In the genomic region with DNA sequence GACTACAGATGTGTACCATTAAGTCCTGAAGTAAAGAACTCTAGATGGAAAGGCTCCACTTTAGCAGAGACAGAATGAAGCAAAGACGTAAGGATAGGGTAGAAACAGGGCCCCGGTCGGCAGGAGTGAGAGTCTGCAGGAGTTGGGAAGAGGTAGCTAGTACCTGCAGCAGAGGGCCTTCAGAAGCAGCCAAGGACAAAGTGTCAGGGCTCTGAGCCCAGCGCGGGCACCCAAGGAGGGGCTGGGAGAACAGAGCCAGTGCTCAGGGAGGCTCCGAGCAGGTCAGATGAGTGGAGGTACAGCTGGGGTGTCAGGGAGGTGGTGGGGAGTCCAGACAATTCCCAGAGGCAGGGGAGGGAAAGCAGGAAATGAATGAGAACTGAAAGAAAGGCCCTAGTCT, we compare ENCODE assay signal across 39 mouse cellular contexts. TPM values are rescaled to one million over a fixed set of nuclear protein-coding genes. Genes with fewer than 3 reads are reported as not detected.
"Had no signal": no experiment of that assay in that cellular context is flagged by ENCODE, and none has a peak within 500 bp of the region (broad histone marks: within the 10 kb centered on the region; RNA-seq: fewer than 3 reads in every experiment).

No protein-coding gene starts in this region.

- H3K27ac ChIP-seq: heart, embryonic 13.5 days; heart, embryonic 15.5 days; hindbrain, embryonic 10.5 days; hindbrain, embryonic 12.5 days; hindbrain, embryonic 13.5 days; hindbrain, embryonic 14.5 days; hindbrain, embryonic 15.5 days; hindbrain, postnatal 0 days; intestine, embryonic 15.5 days; kidney, postnatal 0 days; layer of hippocampus, adult 2 months; left cerebral cortex, adult 2 months had no signal

- DNase-seq: heart, postnatal 10 days; heart, postnatal 14 days; heart, postnatal 36 days; heart, postnatal 4 days; kidney, adult 11 months; kidney, adult 18-20 months; kidney, adult 8-10 months; kidney, adult 9 months; kidney, postnatal 10 days; kidney, postnatal 14 days; kidney, postnatal 25 days; kidney, postnatal 4 days; layer of hippocampus, adult 9-11 months; layer of hippocampus, postnatal 36 days had no signal

- H3K27me3 ChIP-seq: heart, embryonic 13.5 days had no signal

- ATAC-seq: hindbrain, embryonic 16.5 days; hindbrain, postnatal 0 days; inflammation-experienced regulatory T-cells, adult 6 months; intestine, embryonic 15.5 days; intestine, embryonic 16.5 days; intestine, postnatal 0 days had no signal

- H3K9me3 ChIP-seq: heart, embryonic 12.5 days; heart, embryonic 13.5 days; heart, embryonic 15.5 days; hindbrain, embryonic 10.5 days; hindbrain, embryonic 12.5 days; hindbrain, embryonic 13.5 days; hindbrain, embryonic 15.5 days; intestine, embryonic 15.5 days; kidney, embryonic 15.5 days had no signal

- H3K4me3 ChIP-seq: heart, embryonic 12.5 days; heart, embryonic 13.5 days; heart, embryonic 15.5 days; hindbrain, embryonic 10.5 days; hindbrain, embryonic 12.5 days; hindbrain, embryonic 13.5 days; hindbrain, embryonic 15.5 days; intestine, embryonic 15.5 days; kidney, embryonic 15.5 days; layer of hippocampus, adult 2 months; left cerebral cortex, adult 2 months had no signal

- H3K9ac ChIP-seq: heart, embryonic 12.5 days; heart, embryonic 13.5 days; heart, embryonic 15.5 days; hindbrain, embryonic 12.5 days; hindbrain, embryonic 13.5 days; hindbrain, embryonic 14.5 days; hindbrain, embryonic 15.5 days; intestine, embryonic 15.5 days; kidney, embryonic 15.5 days had no signal

- H3K4me2 ChIP-seq: heart, embryonic 11.5 days; heart, embryonic 12.5 days; heart, embryonic 13.5 days; heart, embryonic 15.5 days; hindbrain, embryonic 12.5 days; hindbrain, embryonic 13.5 days; hindbrain, embryonic 14.5 days; hindbrain, embryonic 15.5 days; intestine, embryonic 15.5 days; kidney, embryonic 15.5 days had no signal

- H3K36me3 ChIP-seq: heart, embryonic 12.5 days; heart, embryonic 13.5 days; heart, embryonic 15.5 days; hindbrain, embryonic 10.5 days; hindbrain, embryonic 12.5 days; hindbrain, embryonic 13.5 days; hindbrain, embryonic 15.5 days; intestine, embryonic 15.5 days; kidney, embryonic 15.5 days had no signal

RNA-seq across cellular contexts. Expression of gene Meox1, which starts 29.8 kb away (rescaled TPM):
- total RNA-seq: hematopoietic stem cell, adult 5-6 weeks had no signal
- polyA plus RNA-seq: inflammation-experienced regulatory T-cells, adult 6 months had no signal

RNA-seq across cellular contexts. Expression of gene Sost, which starts 42.8 kb away (rescaled TPM):
- total RNA-seq: hematopoietic stem cell, adult 5-6 weeks; hindbrain, postnatal 0 days; layer of hippocampus, adult 2 months; layer of hippocampus, postnatal 14 days; layer of hippocampus, postnatal 25 days; layer of hippocampus, postnatal 36 days; left cerebral cortex, adult 18-20 months; left cerebral cortex, adult 2 months had no signal
- polyA plus RNA-seq: hindbrain, embryonic 14.5 days; inflammation-experienced regulatory T-cells, adult 6 months; intestine, embryonic 14.5 days; intestine, postnatal 0 days; large intestine, adult 2 months had no signal
